Mouse (Mus musculus): ENCODE data around the gene Clca1. TPM values are rescaled to one million over a fixed set of nuclear protein-coding genes. Genes with fewer than 3 reads are reported as not detected.

The Clca1 gene
- not detected in 2 replicates for polyA plus RNA-seq (2015; fragmentation: Nextera tagmentation; extraction: Ambion mirVana)

GRCm38 (mm10) chr3:145032676-145033075, at the start of gene Clca1:
Gene Clca1 (minus strand): TSS chr3:145032776.

GRCm38 (mm10) chr3:144974945-144975344, 57.6 kb downstream of the Clca1 start, which contains the start of gene Clca4a:
Gene Clca4a (minus strand): TSS chr3:144975045.

Other genes starting within 250 kb of the Clca1 start
- gene Clca3a2, start 213.3 kb downstream of the Clca1 start, polyA plus RNA-seq (2015; fragmentation: Nextera tagmentation; extraction: Ambion mirVana), result 0.11 and 0.30 TPM in 2 replicates
- not detected in 2 replicates for gene Clca3b, start 183.4 kb downstream of the Clca1 start, polyA plus RNA-seq (2015; fragmentation: Nextera tagmentation; extraction: Ambion mirVana)
- not detected in 2 replicates for gene Clca4b, start 100.2 kb downstream of the Clca1 start, polyA plus RNA-seq (2015; fragmentation: Nextera tagmentation; extraction: Ambion mirVana)
- gene Clca4a, start 57.7 kb downstream of the Clca1 start, polyA plus RNA-seq (2015; fragmentation: Nextera tagmentation; extraction: Ambion mirVana), result not detected in 2 replicates
- gene Clca2, start 66.7 kb upstream of the Clca1 start, polyA plus RNA-seq (2015; fragmentation: Nextera tagmentation; extraction: Ambion mirVana), result 0.36 and 0.58 TPM in 2 replicates
- gene Odf2l, start 85.8 kb upstream of the Clca1 start, polyA plus RNA-seq (2015; fragmentation: Nextera tagmentation; extraction: Ambion mirVana), result 8.8 and 9.2 TPM in 2 replicates

All from spleen, postnatal 0 days (tissue).